Mouse (Mus musculus) ES-E14 (cell line): ENCODE data around the gene Zmiz1.

Experiments used
- HCFC1 ChIP-seq: IDR thresholded peaks from 2 replicates; pipeline ENCODE4 v1.6.1; 2012; ENCODE audit warnings: low read length, inconsistent platforms, borderline replicate concordance; ENCODE audit not compliant: insufficient read depth
- ZC3H11A ChIP-seq: IDR thresholded peaks from 2 replicates; pipeline ENCODE4 v1.6.1; 2012; ENCODE audit warnings: low read depth, mild to moderate bottlenecking, inconsistent platforms, low read length, borderline replicate concordance
- ZNF384 ChIP-seq: IDR thresholded peaks from 2 replicates; pipeline ENCODE4 v1.6.1; 2012; ENCODE audit warnings: low read depth, low read length, inconsistent platforms

DNA sequence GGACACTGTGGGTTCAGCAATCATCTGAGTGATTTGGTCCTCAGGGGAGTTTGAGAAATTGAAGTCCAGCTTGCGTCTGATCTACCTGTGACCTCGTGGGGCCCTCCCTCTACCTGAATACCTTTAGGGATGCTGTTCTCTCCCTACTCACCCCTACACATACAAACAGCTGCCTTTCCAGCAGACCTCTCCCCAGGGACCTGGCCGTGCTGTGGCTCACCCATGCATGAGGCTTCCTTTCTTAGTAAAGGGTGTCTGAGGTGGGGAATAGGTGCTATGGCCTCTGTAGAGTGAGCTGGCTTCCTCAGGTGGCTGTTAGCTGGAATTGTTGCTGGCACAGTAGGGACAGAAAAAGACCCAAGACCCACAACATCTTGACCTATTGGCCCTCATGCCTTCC is 40.5 kb downstream of the Zmiz1 start:
- no peak for TF ChIP-seq HCFC1
- no peak for TF ChIP-seq ZC3H11A
- TF ChIP-seq ZNF384 = no peak
